Mouse (Mus musculus): ENCODE data around the gene Rasgrp4. TPM values are rescaled to one million over a fixed set of nuclear protein-coding genes. Genes with fewer than 3 reads are reported as not detected.
A peak's percentile ranks its signal among the peaks of the same experiment; 100 is the strongest.

Rasgrp4 gene
- total and polyA plus RNA-seq, 3 experiments, result 0.26 to 3.2 (median 1.4) TPM

- in situ Hi-C loops (cut with MboI; ENCODE audit: low pct_ligation_motif_present, low pct_unique_long_range_greater_than_20kb, low sequenced_read_pairs) (no loop called here), dilution Hi-C loops (cut with MboI; ENCODE audit: extremely low pct_ligation_motif_present, extremely low pct_unique_long_range_greater_than_20kb, low sequenced_read_pairs) (no loop called here)
- H3K4me1 ChIP-seq (ENCODE audit: control insufficient read depth in 1 of 2, insufficient read depth in 2 of 2), result peaks cover 14 to 40% of the 10 kb centered on the region in 2 experiments
- no peak for DNase-seq (ENCODE audit: extremely low read depth)
- no peaks in the 10 kb centered on the region for H3K27me3 ChIP-seq (replicated peaks)
- H3K9me3 ChIP-seq (replicated peaks; ENCODE audit: low read length), result no peaks in the 10 kb centered on the region
- H3K79me2 ChIP-seq (replicated peaks; ENCODE audit: control insufficient read depth, extremely low read depth, insufficient read depth, poor library complexity, severe bottlenecking), result no peaks in the 10 kb centered on the region
- peak overlapping the region; percentile 84 for H3K4me2 ChIP-seq (ENCODE audit: insufficient read depth, low read depth, poor library complexity, severe bottlenecking)
- H3K36me3 ChIP-seq (replicated peaks in 1 of 2; ENCODE audit: control insufficient read depth in 1 of 2, insufficient read depth in 1 of 2, low read length in 1 of 2), result peaks cover 21 to 45% of the 10 kb centered on the region in 2 experiments
- H3K27ac ChIP-seq (ENCODE audit: insufficient read depth, low read depth), result no peak overlapping the region; the same call in 1 of the 2 replicates
- peak overlapping the region; percentile 75 for H3K9ac ChIP-seq (ENCODE audit: insufficient read depth, low read depth)
- TF ChIP-seq USF2 (conservative IDR thresholded peaks at IDR 0.05; ENCODE audit: low read depth, low read length) (peak; percentile 42), TCF12 (IDR thresholded peaks at IDR 0.05; ENCODE audit: low read depth, low read length) (no peak), RAD21 (IDR thresholded peaks at IDR 0.05; ENCODE audit: low read depth, low read length) (no peak), JUND (conservative IDR thresholded peaks at IDR 0.05; ENCODE audit: low read depth, low read length) (no peak), EP300 (IDR thresholded peaks at IDR 0.05; ENCODE audit: low read length) (no peak), ETS1 (conservative IDR thresholded peaks at IDR 0.05; ENCODE audit: low read depth, low read length) (no peak), BHLHE40 (IDR thresholded peaks at IDR 0.05; ENCODE audit: low read depth, low read length) (peak; percentile 52; the same call in 1 of the 2 replicates), USF1 (IDR thresholded peaks at IDR 0.05; ENCODE audit: low read depth, low read length) (peak; percentile 65)
- H3K4me3 ChIP-seq (replicated peaks in 1 of 3; ENCODE audit: low read depth in 2 of 3, low read length in 2 of 3, poor library complexity in 1 of 3), result peak overlapping the region; percentile 66 to 85 (median 76)
Measured at GRCm38 (mm10) chr7:29168791-29169230, 34.2 kb downstream of the Rasgrp4 start.

DNA sequence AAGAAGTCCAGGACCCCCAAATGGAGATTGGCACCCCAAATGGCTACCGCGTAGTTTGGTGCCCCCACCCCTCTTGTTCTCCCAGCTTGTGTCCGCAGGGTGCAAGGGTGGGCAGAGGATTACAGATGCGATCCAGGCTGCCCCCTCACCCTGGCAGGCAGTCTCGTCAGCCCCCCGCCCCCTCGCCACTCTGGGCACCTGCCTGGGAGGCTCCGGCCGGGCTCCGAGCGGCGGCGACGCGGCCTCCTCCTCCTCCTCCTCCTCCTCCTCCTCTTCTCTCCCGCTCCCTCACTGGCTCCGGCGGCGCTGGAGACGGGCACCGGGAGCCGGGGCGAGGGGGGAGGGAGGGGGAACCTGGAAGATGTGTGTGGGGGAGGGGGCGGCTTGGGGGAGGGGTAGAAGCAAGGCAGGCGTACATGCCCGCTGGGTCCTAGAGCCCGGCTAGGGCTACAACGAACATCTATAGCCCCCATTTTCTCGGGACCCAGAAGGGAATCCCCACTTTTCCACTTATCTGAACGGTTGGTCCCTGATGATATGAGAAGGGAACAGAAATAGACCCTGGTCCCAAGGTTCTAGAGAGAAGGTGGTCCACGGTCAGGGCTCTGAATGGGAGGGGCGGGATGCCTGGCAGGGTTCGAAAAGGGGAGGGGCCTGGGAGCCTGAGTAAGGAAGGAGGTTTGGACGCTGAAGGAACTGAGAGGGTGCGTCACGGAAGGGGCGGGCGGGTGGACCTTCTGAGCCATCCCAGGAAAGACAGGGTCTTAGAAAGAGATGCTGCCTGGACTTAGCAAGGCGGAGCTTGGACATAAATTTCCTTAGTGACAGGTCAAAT, 34.8 kb downstream of the Rasgrp4 start:
- no peaks in the 10 kb centered on the region for H3K79me2 ChIP-seq (replicated peaks; ENCODE audit: control insufficient read depth, extremely low read depth, insufficient read depth, poor library complexity, severe bottlenecking)
- no peaks in the 10 kb centered on the region for H3K9me3 ChIP-seq (replicated peaks; ENCODE audit: low read length)
- in situ Hi-C loops (cut with MboI; ENCODE audit: low pct_ligation_motif_present, low pct_unique_long_range_greater_than_20kb, low sequenced_read_pairs) (no loop called here), dilution Hi-C loops (cut with MboI; ENCODE audit: extremely low pct_ligation_motif_present, extremely low pct_unique_long_range_greater_than_20kb, low sequenced_read_pairs) (no loop called here)
- H3K27ac ChIP-seq (ENCODE audit: insufficient read depth, low read depth), result peak overlapping the region; percentile 17; the same call in 1 of the 2 replicates
- peak overlapping the region; percentile 84 for H3K4me2 ChIP-seq (ENCODE audit: insufficient read depth, low read depth, poor library complexity, severe bottlenecking)
- peaks cover 12 to 35% of the 10 kb centered on the region in 2 experiments for H3K4me1 ChIP-seq (ENCODE audit: control insufficient read depth in 1 of 2, insufficient read depth in 2 of 2)
- no peaks in the 10 kb centered on the region for H3K27me3 ChIP-seq (replicated peaks)
- peak; percentile 93 for DNase-seq (ENCODE audit: extremely low read depth)
- peak overlapping the region; percentile 75 for H3K9ac ChIP-seq (ENCODE audit: insufficient read depth, low read depth)
- H3K36me3 ChIP-seq (replicated peaks in 1 of 2; ENCODE audit: control insufficient read depth in 1 of 2, insufficient read depth in 1 of 2, low read length in 1 of 2), result peaks cover 24 to 50% of the 10 kb centered on the region in 2 experiments
- peak overlapping the region; percentile 66 to 85 (median 76) for H3K4me3 ChIP-seq (replicated peaks in 1 of 3; ENCODE audit: low read depth in 2 of 3, low read length in 2 of 3, poor library complexity in 1 of 3)
- no peak for TF ChIP-seq USF1 (IDR thresholded peaks at IDR 0.05; ENCODE audit: low read depth, low read length)
- TF ChIP-seq POLR2AphosphoS2 (IDR thresholded peaks at IDR 0.05; ENCODE audit: low read depth, low read length), result no peak
- no peak for TF ChIP-seq ZKSCAN1 (IDR thresholded peaks at IDR 0.05; ENCODE audit: borderline replicate concordance, low read depth, low read length)
- no peak for TF ChIP-seq KAT2A (IDR thresholded peaks at IDR 0.05; ENCODE audit: insufficient replicate concordance, low read length)
- TF ChIP-seq TBP (conservative IDR thresholded peaks at IDR 0.05; ENCODE audit: low read depth, low read length), result no peak
- TF ChIP-seq MYC (IDR thresholded peaks at IDR 0.05; ENCODE audit: low read depth, low read length), result no peak
- no peak for TF ChIP-seq EP300 (IDR thresholded peaks at IDR 0.05; ENCODE audit: low read length)
- TF ChIP-seq GABPA (IDR thresholded peaks at IDR 0.05; ENCODE audit: insufficient replicate concordance, low read depth, low read length), result no peak
- TF ChIP-seq ETS1 (conservative IDR thresholded peaks at IDR 0.05; ENCODE audit: low read depth, low read length), result no peak
- no peak for TF ChIP-seq JUND (conservative IDR thresholded peaks at IDR 0.05; ENCODE audit: low read depth, low read length)
- no peak for TF ChIP-seq MAFK (IDR thresholded peaks at IDR 0.05; ENCODE audit: insufficient replicate concordance, low read length)
- peak; percentile 62 for TF ChIP-seq HCFC1 (IDR thresholded peaks at IDR 0.05; ENCODE audit: low read depth, low read length)
- TF ChIP-seq NELFE (IDR thresholded peaks at IDR 0.05; ENCODE audit: low read depth, low read length), result no peak
- TF ChIP-seq MXI1 (IDR thresholded peaks at IDR 0.05; ENCODE audit: low read depth, low read length), result no peak
- no peak for TF ChIP-seq ZNF384 (IDR thresholded peaks at IDR 0.05; ENCODE audit: low read depth, low read length)
- no peak for TF ChIP-seq CHD1 (IDR thresholded peaks at IDR 0.05; ENCODE audit: low read depth, low read length)
- no peak for TF ChIP-seq SMC3 (IDR thresholded peaks at IDR 0.05; ENCODE audit: low read depth, low read length)
- TF ChIP-seq CHD2 (IDR thresholded peaks at IDR 0.05; ENCODE audit: low read length), result peak; percentile 96
- no peak; the same call in 1 of the 2 replicates for TF ChIP-seq TCF12 (IDR thresholded peaks at IDR 0.05; ENCODE audit: low read depth, low read length)
- TF ChIP-seq CTCF (conservative IDR thresholded peaks at IDR 0.05 in 1 of 2, IDR thresholded peaks at IDR 0.05 in 1 of 2; ENCODE audit: low read depth in 2 of 2, low read length in 2 of 2), result no peak
- TF ChIP-seq ZMIZ1 (IDR thresholded peaks at IDR 0.05; ENCODE audit: low read depth, low read length), result 0 out of 2 replicates have a peak, but pooled peaks have one; percentile 19
- TF ChIP-seq MEF2A (IDR thresholded peaks at IDR 0.05; ENCODE audit: borderline replicate concordance, low read depth, low read length), result peak; percentile 42; the same call in 1 of the 2 replicates
- peak; percentile 89 for TF ChIP-seq MAZ (IDR thresholded peaks at IDR 0.05; ENCODE audit: low read depth, low read length)
- TF ChIP-seq IRF4 (IDR thresholded peaks at IDR 0.05; ENCODE audit: low read depth, low read length), result no peak; the same call in 1 of the 2 replicates
- TF ChIP-seq BHLHE40 (IDR thresholded peaks at IDR 0.05; ENCODE audit: low read depth, low read length), result peak; percentile 39
- TF ChIP-seq NRF1 (IDR thresholded peaks at IDR 0.05; ENCODE audit: low read depth, low read length), result 0 out of 2 replicates have a peak, but pooled peaks have one; percentile 12
- no peak for TF ChIP-seq ZC3H11A (IDR thresholded peaks at IDR 0.05; ENCODE audit: low read depth, low read length)
